Mouse (Mus musculus) ovary, adult 18-20 months (tissue): ENCODE measurements around the gene Cd40lg.

ENCODE experiments used
- DNase-seq: peaks from one replicate; pipeline ENCODE4 v3.0.0; 2022; ENCODE audit warnings: low spot score, mixed read lengths

Gene Cd40lg

DNA sequence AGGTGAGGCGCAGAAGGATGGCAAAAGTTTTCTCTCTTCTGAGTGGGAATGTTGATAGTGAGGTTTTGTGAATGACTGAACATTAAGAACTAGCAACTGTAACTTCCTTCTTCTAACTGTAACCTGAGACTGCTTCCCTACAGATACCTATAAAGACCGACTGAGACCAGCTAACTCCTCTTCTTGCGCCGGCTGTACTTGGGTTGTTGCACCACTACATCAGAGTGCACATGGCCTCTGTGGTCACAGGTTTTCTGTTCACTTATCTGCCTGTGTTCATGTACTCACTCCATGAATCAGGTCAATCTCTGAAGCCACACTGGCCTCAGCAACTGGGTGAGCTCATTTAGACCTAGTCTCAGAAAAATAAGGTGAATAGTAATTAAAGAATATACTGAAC, 51.6 kb downstream of the Cd40lg start:
- no peak for DNase-seq
